Mouse (Mus musculus) thymus, adult 2 months (tissue): ENCODE measurements around the gene Dlgap1. TPM values are rescaled to one million over a fixed set of nuclear protein-coding genes. Genes with fewer than 3 reads are reported as not detected.

ENCODE experiments used
- DNase-seq: peaks from one replicate; pipeline ENCODE4 v3.0.0; 2021
- H3K27ac ChIP-seq: fragments of 200-500 bp; 2 replicates; pipeline ENCODE4 v1.5.1; 2012; ENCODE audit warnings: low read length, control low read depth; ENCODE audit not compliant: control insufficient read depth, insufficient read depth
- H3K27me3 ChIP-seq: fragments of 200-500 bp; 2 replicates; pipeline ENCODE4 v1.6.1; 2012; ENCODE audit warnings: mild to moderate bottlenecking, low read length, moderate library complexity, mixed read lengths; ENCODE audit not compliant: control insufficient read depth, insufficient read depth
- H3K36me3 ChIP-seq: fragments of 200-500 bp; 2 replicates; pipeline ENCODE4 v1.6.1; 2012; ENCODE audit warnings: mild to moderate bottlenecking, low read length, moderate library complexity; ENCODE audit not compliant: control insufficient read depth, insufficient read depth
- H3K4me1 ChIP-seq: fragments of 200-500 bp; replicated peaks from 2 replicates; pipeline ENCODE4 v1.6.1; 2012; ENCODE audit warnings: low read length; ENCODE audit not compliant: control insufficient read depth, insufficient read depth
- H3K4me3 ChIP-seq: fragments of 200-500 bp; 2 replicates; pipeline ENCODE4 v1.5.1; 2012; ENCODE audit warnings: mild to moderate bottlenecking, low read length, control low read depth, moderate library complexity; ENCODE audit not compliant: control insufficient read depth, insufficient read depth
- CTCF ChIP-seq: fragments of 200-500 bp; IDR thresholded peaks from 2 replicates; pipeline ENCODE4 v1.5.1; 2012; ENCODE audit warnings: mild to moderate bottlenecking, control low read depth, low read length, moderate library complexity, borderline replicate concordance; ENCODE audit not compliant: control insufficient read depth, poor library complexity, insufficient read depth; ENCODE audit errors: extremely low read depth
- POLR2A ChIP-seq: fragments of 200-500 bp; IDR thresholded peaks from 2 replicates; pipeline ENCODE4 v1.6.1; 2012; ENCODE audit warnings: mild to moderate bottlenecking, low read length, control low read depth, moderate library complexity; ENCODE audit not compliant: control insufficient read depth, poor library complexity, insufficient read depth; ENCODE audit errors: extremely low read depth
- WGBS: fragments of 180-500 bp; shearing (Covaris S2); methylation state at CpG from one replicate; pipeline ENCODE4 v1.1.7; 2018; 5-methylcytosine and 5-hydroxymethylcytosine counted together
- polyA plus RNA-seq: library from polyadenylated mRNA; depleted of rRNA; stranded (reverse); fragments of >200 nt; gene quantifications from 2 replicates; pipeline ENCODE4 v1.2.3, GENCODE M21; 2012

Dlgap1 gene
- polyA plus RNA-seq, 1 experiment = 0.32 TPM

DNA sequence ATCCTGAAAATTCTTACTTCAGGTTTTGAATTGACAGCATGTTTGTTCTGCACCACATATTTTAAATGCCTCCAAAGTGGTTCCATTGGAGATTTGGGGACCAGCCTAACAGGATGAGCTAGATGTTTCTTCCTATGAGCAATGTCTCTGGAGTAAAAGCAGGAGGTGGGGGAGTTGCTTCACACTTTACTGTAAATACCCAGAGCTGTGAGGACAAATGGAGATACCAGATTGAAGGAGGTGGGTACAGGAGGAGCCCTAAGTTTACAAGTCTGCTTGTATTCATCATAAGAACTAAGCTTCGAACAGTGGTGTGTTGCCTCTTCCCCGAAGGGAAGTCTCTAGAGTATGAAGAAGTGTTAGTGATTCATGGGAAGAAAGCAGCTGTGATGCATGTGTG, 201.0 kb downstream of the Dlgap1 start:
- H3K4me3 ChIP-seq = no peak overlapping the region
- H3K27ac ChIP-seq = no peak overlapping the region
- DNase-seq = no peak
- no peaks in the 10 kb centered on the region for H3K27me3 ChIP-seq
- TF ChIP-seq POLR2A (no peak), CTCF (no peak)
- no peaks in the 10 kb centered on the region for H3K4me1 ChIP-seq
- 87% methylated on average over 2 of the region's 2 CpGs for WGBS
- H3K36me3 ChIP-seq = no peaks in the 10 kb centered on the region

DNA sequence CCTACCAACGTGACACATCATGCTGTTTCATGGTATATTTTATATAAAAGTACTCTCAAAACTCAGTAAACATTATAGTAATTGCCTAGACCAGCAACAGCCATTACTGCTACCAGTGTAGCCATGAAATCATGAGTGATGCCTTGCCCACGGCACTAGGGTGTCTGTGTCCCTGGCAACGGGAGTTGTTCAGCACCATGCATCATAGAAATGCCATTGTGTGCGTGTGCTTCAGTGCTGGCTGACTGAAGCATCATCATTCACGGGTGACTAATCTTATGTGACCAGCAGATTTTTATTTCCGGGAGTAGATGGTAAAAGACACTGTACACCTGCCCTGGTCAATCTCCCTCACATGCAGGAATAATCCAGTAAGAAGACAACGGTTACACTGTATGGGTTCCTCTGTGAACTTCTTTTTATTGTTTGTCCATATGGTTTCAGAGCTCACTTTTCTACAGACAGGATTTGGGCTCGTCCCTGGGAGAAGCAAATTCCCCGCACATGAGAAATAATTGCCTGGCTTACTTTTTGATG, 203.7 kb downstream of the Dlgap1 start:
- no peak overlapping the region for H3K27ac ChIP-seq
- 90% methylated on average over 9 of the region's 9 CpGs for WGBS
- TF ChIP-seq POLR2A = no peak
- no peak for TF ChIP-seq CTCF
- H3K4me1 ChIP-seq = no peaks in the 10 kb centered on the region
- H3K27me3 ChIP-seq = no peaks in the 10 kb centered on the region
- DNase-seq = no peak
- H3K4me3 ChIP-seq = no peak overlapping the region
- H3K36me3 ChIP-seq = no peaks in the 10 kb centered on the region

DNA sequence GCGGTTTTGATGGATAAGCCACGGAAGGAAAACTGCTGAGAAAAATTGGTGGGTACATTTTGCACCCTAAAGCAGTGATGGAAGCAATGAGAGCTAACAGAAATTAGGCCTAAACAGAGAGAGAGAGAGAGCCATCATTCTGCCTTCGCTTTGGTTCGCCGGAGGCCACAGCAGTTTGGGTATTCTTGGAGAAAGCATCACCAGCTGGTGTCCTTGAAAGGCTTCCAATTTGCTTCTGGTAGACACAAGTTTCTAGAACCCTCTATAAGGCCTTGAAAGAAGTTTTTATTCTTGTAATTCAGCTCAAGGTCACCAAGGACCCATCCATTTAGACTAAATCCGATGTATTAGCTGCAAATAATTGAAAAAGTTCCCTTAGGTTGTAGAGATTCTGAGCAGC, 205.0 kb downstream of the Dlgap1 start:
- Histone ChIP-seq H3K36me3 (no peaks in the 10 kb centered on the region), H3K27me3 (no peaks in the 10 kb centered on the region), H3K4me3 (no peak overlapping the region), H3K4me1 (no peaks in the 10 kb centered on the region), H3K27ac (no peak overlapping the region)
- TF ChIP-seq POLR2A = no peak
- TF ChIP-seq CTCF = no peak
- 91% methylated on average over 6 of the region's 6 CpGs for WGBS
- no peak for DNase-seq

DNA sequence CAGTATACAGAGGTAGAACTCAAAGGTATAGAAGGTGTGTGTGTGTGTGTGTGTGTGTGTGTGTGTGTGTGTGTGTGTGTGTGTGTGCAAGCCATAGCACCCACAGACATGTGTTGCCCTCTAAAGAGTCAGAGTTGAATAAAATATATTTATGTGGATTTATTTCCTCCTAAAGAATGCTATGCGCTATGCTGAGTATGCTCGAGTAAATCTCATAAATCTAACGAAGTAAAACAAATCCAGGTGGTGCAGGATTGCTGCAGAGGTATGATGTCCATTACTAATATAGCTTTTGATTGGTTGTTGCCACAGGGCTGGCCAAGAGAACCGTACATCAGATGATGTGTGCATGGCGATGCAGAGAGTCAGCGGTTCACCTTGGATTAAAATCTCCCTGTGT, 222.4 kb downstream of the Dlgap1 start:
- no peak for DNase-seq
- Histone ChIP-seq H3K4me3 (no peak overlapping the region), H3K36me3 (no peaks in the 10 kb centered on the region), H3K27ac (no peak overlapping the region), H3K4me1 (no peaks in the 10 kb centered on the region), H3K27me3 (no peaks in the 10 kb centered on the region)
- no peak for TF ChIP-seq CTCF
- TF ChIP-seq POLR2A = no peak
- 92% methylated on average over 6 of the region's 6 CpGs for WGBS

DNA sequence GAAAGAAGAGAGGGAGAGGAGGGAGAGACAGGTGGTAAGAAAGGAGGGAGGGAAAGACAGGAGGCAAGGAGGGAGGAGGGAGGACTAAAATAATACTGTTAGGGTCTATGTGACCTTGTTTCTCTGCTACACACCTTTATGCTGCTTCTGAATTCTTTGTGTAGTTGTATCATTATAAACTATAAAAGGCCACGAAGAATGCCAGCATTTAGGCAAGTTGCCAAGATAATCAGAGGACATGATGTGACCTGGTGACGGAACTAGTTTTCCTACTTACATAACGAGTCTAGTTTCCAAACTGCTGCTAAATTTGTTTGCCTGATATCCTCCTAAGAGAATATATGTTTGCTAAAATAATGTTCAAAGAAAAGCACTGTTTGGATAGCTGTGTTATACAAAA, 254.0 kb downstream of the Dlgap1 start:
- Histone ChIP-seq H3K27me3 (no peaks in the 10 kb centered on the region), H3K27ac (no peak overlapping the region), H3K4me3 (no peak overlapping the region), H3K4me1 (no peaks in the 10 kb centered on the region), H3K36me3 (no peaks in the 10 kb centered on the region)
- TF ChIP-seq POLR2A (no peak), CTCF (no peak)
- no peak for DNase-seq
- 68% methylated on average over 3 of the region's 3 CpGs for WGBS

DNA sequence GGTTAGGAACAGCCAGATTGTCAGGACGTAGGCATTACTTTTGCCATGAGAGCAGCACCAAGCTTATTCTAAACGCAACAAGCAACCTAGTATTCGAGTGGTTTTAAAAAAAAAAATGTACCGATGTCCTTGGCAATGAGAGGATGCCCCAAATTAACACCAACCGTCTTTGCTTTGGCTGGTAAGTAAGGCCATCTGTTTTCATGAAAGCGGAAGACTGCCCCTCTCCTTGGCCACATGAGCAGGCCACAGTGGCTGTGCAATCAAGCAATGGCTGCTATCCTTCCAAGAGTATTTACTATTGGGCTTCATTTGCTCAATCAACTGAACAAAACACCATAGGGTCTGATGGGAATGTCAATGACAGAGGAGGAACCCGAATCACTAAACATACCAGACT, 278.5 kb downstream of the Dlgap1 start:
- no peaks in the 10 kb centered on the region for H3K27me3 ChIP-seq
- WGBS = 90% methylated on average over 7 of the region's 7 CpGs
- no peak overlapping the region for H3K4me3 ChIP-seq
- H3K27ac ChIP-seq = no peak overlapping the region
- no peak for TF ChIP-seq CTCF
- no peak for TF ChIP-seq POLR2A
- DNase-seq = no peak
- no peaks in the 10 kb centered on the region for H3K36me3 ChIP-seq
- no peaks in the 10 kb centered on the region for H3K4me1 ChIP-seq

DNA sequence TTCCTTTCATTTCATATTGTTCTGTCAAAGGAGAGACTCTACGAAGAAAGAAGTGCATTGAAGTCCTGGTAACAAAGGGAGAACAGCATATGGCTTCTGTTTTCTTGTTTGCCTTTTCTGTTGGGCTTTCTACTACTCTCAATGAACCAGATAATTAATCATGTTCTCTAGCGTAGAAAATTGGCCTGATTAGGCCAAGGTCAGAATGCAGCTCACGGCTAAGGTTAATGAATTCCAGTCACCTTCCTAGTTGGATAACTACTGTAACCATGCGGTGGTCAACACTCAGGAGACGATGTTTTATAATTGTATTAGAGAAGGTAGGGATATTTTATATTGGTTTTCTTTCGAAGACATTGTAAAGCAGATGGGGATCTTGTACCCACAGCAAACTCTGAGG, 279.4 kb downstream of the Dlgap1 start:
- Histone ChIP-seq H3K27ac (no peak overlapping the region), H3K27me3 (no peaks in the 10 kb centered on the region), H3K4me1 (no peaks in the 10 kb centered on the region), H3K4me3 (no peak overlapping the region), H3K36me3 (no peaks in the 10 kb centered on the region)
- TF ChIP-seq POLR2A (no peak), CTCF (no peak)
- DNase-seq = no peak
- WGBS = 90% methylated on average over 6 of the region's 6 CpGs
